In the genomic region with DNA sequence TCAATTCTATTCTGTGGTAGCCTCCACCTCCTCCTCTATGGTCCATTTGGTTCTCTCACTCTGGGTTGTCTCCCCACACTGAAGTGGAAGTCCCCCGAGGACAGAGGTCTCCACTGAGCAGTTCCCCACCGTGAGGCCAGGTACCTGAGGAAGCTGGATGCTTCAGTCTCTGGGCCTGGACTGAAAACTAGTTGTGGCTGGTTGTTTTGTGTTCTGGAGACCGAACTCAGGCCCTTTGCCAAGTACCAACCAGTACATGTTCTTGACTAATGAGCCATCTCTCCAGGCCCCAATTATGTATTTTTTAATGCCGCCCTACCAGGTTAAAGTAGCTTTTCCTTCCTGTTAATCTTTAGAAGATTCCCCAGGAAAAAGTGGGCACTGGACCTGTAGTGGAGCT, we compare ENCODE assay signal across 11 mouse cellular contexts. TPM values are rescaled to one million over a fixed set of nuclear protein-coding genes. Genes with fewer than 3 reads are reported as not detected.
DNase-seq lines count a peak whose midpoint lies in the region; ATAC-seq and TF ChIP-seq lines count a peak whose summit lies in the region.
"Had no signal": no experiment of that assay in that cellular context is flagged by ENCODE, and none has a peak within 500 bp of the region (broad histone marks: within the 10 kb centered on the region; RNA-seq: fewer than 3 reads in every experiment).

No protein-coding gene starts in this region.

- no peak for ATAC-seq in liver, embryonic 12.5 days
- no peak for ATAC-seq in liver, embryonic 11.5 days (replicated peaks; ENCODE audit: low FRiP score)
- no peak for ATAC-seq in embryonic facial prominence, embryonic 14.5 days (ENCODE audit: low read depth)
- no peak for ATAC-seq in liver, embryonic 14.5 days (ENCODE audit: insufficient read depth)

- TF ChIP-seq CTCF in liver, embryonic 14.5 days (IDR thresholded peaks at IDR 0.05; ENCODE audit: low read depth), result no peak

- H3K36me3 ChIP-seq in liver, embryonic 12.5 days, result peaks cover 78% of the 10 kb centered on the region
- no peaks in the 10 kb centered on the region; the same call in 1 of the 2 replicates for H3K36me3 ChIP-seq in liver, embryonic 11.5 days (ENCODE audit: control insufficient read depth, insufficient read depth, low read length)
- no peaks in the 10 kb centered on the region for H3K36me3 ChIP-seq in embryonic facial prominence, embryonic 14.5 days (ENCODE audit: control insufficient read depth, insufficient read depth, low read length)
- H3K36me3 ChIP-seq in liver, embryonic 14.5 days (replicated peaks; ENCODE audit: control insufficient read depth, insufficient read depth, low read depth), result peaks cover 83% of the 10 kb centered on the region

- H3K4me2 ChIP-seq in liver, embryonic 12.5 days, result peak overlapping the region; percentile 70
- no peak overlapping the region for H3K4me2 ChIP-seq in liver, embryonic 11.5 days
- H3K4me2 ChIP-seq in embryonic facial prominence, embryonic 14.5 days (ENCODE audit: low read depth, low read length), result no peak overlapping the region
- peak overlapping the region; percentile 67 for H3K4me2 ChIP-seq in liver, embryonic 14.5 days (ENCODE audit: low read depth)

- TF ChIP-seq EP300 in liver, embryonic 14.5 days (IDR thresholded peaks at IDR 0.05; ENCODE audit: low read depth), result no peak

- no peaks in the 10 kb centered on the region for H3K9me3 ChIP-seq in liver, embryonic 12.5 days (replicated peaks)
- no peaks in the 10 kb centered on the region for H3K9me3 ChIP-seq in liver, embryonic 11.5 days (ENCODE audit: control insufficient read depth, low read length)
- H3K9me3 ChIP-seq in embryonic facial prominence, embryonic 14.5 days (ENCODE audit: control insufficient read depth, low read length), result no peaks in the 10 kb centered on the region
- no peaks in the 10 kb centered on the region for H3K9me3 ChIP-seq in liver, embryonic 14.5 days (ENCODE audit: control insufficient read depth, low read length)

- peaks cover 90% of the 10 kb centered on the region for H3K4me1 ChIP-seq in liver, embryonic 12.5 days
- peaks cover 38% of the 10 kb centered on the region for H3K4me1 ChIP-seq in liver, embryonic 11.5 days (replicated peaks; ENCODE audit: control insufficient read depth, insufficient read depth, low read length)
- H3K4me1 ChIP-seq in embryonic facial prominence, embryonic 14.5 days (ENCODE audit: control insufficient read depth, insufficient read depth, low read length), result peaks cover 9% of the 10 kb centered on the region
- H3K4me1 ChIP-seq in liver, embryonic 14.5 days (replicated peaks; ENCODE audit: control insufficient read depth in 2 of 2, insufficient read depth in 2 of 2, low read length in 1 of 2), result peaks cover 31 to 51% of the 10 kb centered on the region in 2 experiments

- WGBS in liver, embryonic 12.5 days (ENCODE audit: insufficient replicate concordance), result 74% methylated on average over 4 of the region's 4 CpGs
- 86% methylated on average over 4 of the region's 4 CpGs for WGBS in liver, embryonic 11.5 days
- 75% methylated on average over 4 of the region's 4 CpGs for WGBS in embryonic facial prominence, embryonic 14.5 days
- WGBS in liver, embryonic 14.5 days (ENCODE audit: insufficient replicate concordance), result 79% methylated on average over 4 of the region's 4 CpGs

- H3K9ac ChIP-seq in liver, embryonic 12.5 days, result peak overlapping the region; percentile 58
- H3K9ac ChIP-seq in liver, embryonic 11.5 days (ENCODE audit: low read depth, low read length), result no peak overlapping the region
- no peak overlapping the region for H3K9ac ChIP-seq in embryonic facial prominence, embryonic 14.5 days (ENCODE audit: low read depth, low read length)
- H3K9ac ChIP-seq in liver, embryonic 14.5 days (replicated peaks), result no peak overlapping the region

- peak overlapping the region; percentile 67 for H3K27ac ChIP-seq in liver, embryonic 12.5 days
- H3K27ac ChIP-seq in liver, embryonic 11.5 days (ENCODE audit: low read depth, low read length), result no peak overlapping the region
- peak overlapping the region; percentile 30; the same call in 1 of the 2 replicates for H3K27ac ChIP-seq in embryonic facial prominence, embryonic 14.5 days (replicated peaks; ENCODE audit: low read depth, low read length)
- H3K27ac ChIP-seq in liver, embryonic 14.5 days, result no peak overlapping the region

- H3K27me3 ChIP-seq in liver, embryonic 12.5 days (replicated peaks), result no peaks in the 10 kb centered on the region
- H3K27me3 ChIP-seq in liver, embryonic 11.5 days (replicated peaks; ENCODE audit: control insufficient read depth, insufficient read depth, low read length), result no peaks in the 10 kb centered on the region
- no peaks in the 10 kb centered on the region for H3K27me3 ChIP-seq in embryonic facial prominence, embryonic 14.5 days (replicated peaks; ENCODE audit: control insufficient read depth, insufficient read depth, low read length)
- no peaks in the 10 kb centered on the region for H3K27me3 ChIP-seq in liver, embryonic 14.5 days (ENCODE audit: control insufficient read depth, insufficient read depth, low read length)

- H3K4me3 ChIP-seq in liver, embryonic 12.5 days, result peak overlapping the region; percentile 73
- H3K4me3 ChIP-seq in liver, embryonic 11.5 days (ENCODE audit: low read depth, low read length), result no peak overlapping the region
- H3K4me3 ChIP-seq in embryonic facial prominence, embryonic 14.5 days (ENCODE audit: low read depth, low read length), result no peak overlapping the region
- peak overlapping the region in 1 of 2 experiments; percentile 7; a peak in 2 of 4 replicates for H3K4me3 ChIP-seq in liver, embryonic 14.5 days (ENCODE audit: insufficient read depth in 1 of 2, low read depth in 2 of 2, low read length in 2 of 2)

- DNase-seq in liver, embryonic 11.5 days (ENCODE audit: low spot score), result no peak
- DNase-seq in embryonic facial prominence, embryonic 14.5 days (ENCODE audit: low spot score), result no peak
- peak; percentile 31 to 43 for DNase-seq in kidney, adult 8-10 months
- no peak for DNase-seq in liver, embryonic 14.5 days (ENCODE audit: low read depth in 3 of 3, low spot score in 3 of 3)
- no peak for DNase-seq in adipocyte (ENCODE audit: low spot score)
- DNase-seq in gastrocnemius, postnatal 4 days (ENCODE audit: low spot score in 2 of 2), result no peak
- DNase-seq: cerebellum, postnatal 10 days; gastrocnemius, postnatal 10 days; heart, postnatal 10 days had no signal

RNA-seq across cellular contexts. Expression of a gene that starts 5.2 kb away (rescaled TPM):
- polyA plus RNA-seq in liver, embryonic 12.5 days (2016; fragmentation: Nextera tagmentation; extraction: Ambion mirVana), result 26.3 and 27.0 TPM in 2 replicates
- 8.7 and 11.1 TPM in 2 replicates for polyA plus RNA-seq in liver, embryonic 11.5 days (2014; fragmentation: Nextera tagmentation; extraction: Ambion mirVana)
- 1.9 and 2.7 TPM in 2 replicates for polyA plus RNA-seq in embryonic facial prominence, embryonic 14.5 days (2014; fragmentation: Nextera tagmentation; extraction: Ambion mirVana)
- 17.8 and 23.3 TPM in 2 replicates for polyA plus RNA-seq in liver, embryonic 14.5 days (2012; rRNA removed)
- 20.3 and 22.6 TPM in 2 replicates for polyA plus RNA-seq in liver, embryonic 14.5 days (2014; fragmentation: Nextera tagmentation; extraction: Ambion mirVana)
- total RNA-seq in gastrocnemius, postnatal 4 days (2021), result 1 to 10 TPM in 1 of 2 experiments, under 1 TPM in 1; 0.41 to 1.0 TPM

RNA-seq across cellular contexts. Expression of a gene that starts 17.1 kb away (rescaled TPM):
- not detected in 2 replicates for polyA plus RNA-seq in liver, embryonic 12.5 days (2016; fragmentation: Nextera tagmentation; extraction: Ambion mirVana)
- polyA plus RNA-seq in liver, embryonic 11.5 days (2014; fragmentation: Nextera tagmentation; extraction: Ambion mirVana), result not detected in 2 replicates
- polyA plus RNA-seq in embryonic facial prominence, embryonic 14.5 days (2014; fragmentation: Nextera tagmentation; extraction: Ambion mirVana), result 2.5 and 2.8 TPM in 2 replicates
- polyA plus RNA-seq in liver, embryonic 14.5 days (2012; rRNA removed), result 0.11 and 0.18 TPM in 2 replicates
- 0.15 TPM in 1 of 2 replicates, not detected in the other for polyA plus RNA-seq in liver, embryonic 14.5 days (2014; fragmentation: Nextera tagmentation; extraction: Ambion mirVana)
- total RNA-seq in gastrocnemius, postnatal 4 days (2021), result 1 to 10 TPM; 1.2 to 1.6 TPM
- total RNA-seq: liver, adult 2 months had no signal
- polyA plus RNA-seq: liver, adult 2 months had no signal

RNA-seq across cellular contexts. Expression of a gene that starts 23.3 kb away (rescaled TPM):
- 4.3 and 7.4 TPM in 2 replicates for polyA plus RNA-seq in liver, embryonic 12.5 days (2016; fragmentation: Nextera tagmentation; extraction: Ambion mirVana)
- 7.7 and 8.2 TPM in 2 replicates for polyA plus RNA-seq in liver, embryonic 11.5 days (2014; fragmentation: Nextera tagmentation; extraction: Ambion mirVana)
- polyA plus RNA-seq in embryonic facial prominence, embryonic 14.5 days (2014; fragmentation: Nextera tagmentation; extraction: Ambion mirVana), result 321 and 362 TPM in 2 replicates
- polyA plus RNA-seq in liver, embryonic 14.5 days (2012; rRNA removed), result 0.88 and 1.6 TPM in 2 replicates
- 0.96 and 1.2 TPM in 2 replicates for polyA plus RNA-seq in liver, embryonic 14.5 days (2014; fragmentation: Nextera tagmentation; extraction: Ambion mirVana)
- 100 to 1,000 TPM in 1 of 2 experiments, 10 to 100 TPM in 1; 73.6 to 120 TPM for total RNA-seq in gastrocnemius, postnatal 4 days (2021)

RNA-seq across cellular contexts. Expression of a gene that starts 24.3 kb away (rescaled TPM):
- 95.0 and 97.3 TPM in 2 replicates for polyA plus RNA-seq in liver, embryonic 12.5 days (2016; fragmentation: Nextera tagmentation; extraction: Ambion mirVana)
- polyA plus RNA-seq in liver, embryonic 11.5 days (2014; fragmentation: Nextera tagmentation; extraction: Ambion mirVana), result 165 and 168 TPM in 2 replicates
- polyA plus RNA-seq in embryonic facial prominence, embryonic 14.5 days (2014; fragmentation: Nextera tagmentation; extraction: Ambion mirVana), result 94.3 and 94.7 TPM in 2 replicates
- 27.1 and 37.6 TPM in 2 replicates for polyA plus RNA-seq in liver, embryonic 14.5 days (2012; rRNA removed)
- 51.3 and 59.3 TPM in 2 replicates for polyA plus RNA-seq in liver, embryonic 14.5 days (2014; fragmentation: Nextera tagmentation; extraction: Ambion mirVana)
- total RNA-seq in gastrocnemius, postnatal 4 days (2021), result 10 to 100 TPM; 83.7 to 86.2 TPM

RNA-seq across cellular contexts. Expression of a gene that starts 24.9 kb away (rescaled TPM):
- polyA plus RNA-seq in liver, embryonic 12.5 days (2016; fragmentation: Nextera tagmentation; extraction: Ambion mirVana), result 1.2 and 1.3 TPM in 2 replicates
- 2.3 and 2.6 TPM in 2 replicates for polyA plus RNA-seq in liver, embryonic 11.5 days (2014; fragmentation: Nextera tagmentation; extraction: Ambion mirVana)
- 1.1 and 1.7 TPM in 2 replicates for polyA plus RNA-seq in embryonic facial prominence, embryonic 14.5 days (2014; fragmentation: Nextera tagmentation; extraction: Ambion mirVana)
- polyA plus RNA-seq in liver, embryonic 14.5 days (2012; rRNA removed), result 0.13 and 0.73 TPM in 2 replicates
- polyA plus RNA-seq in liver, embryonic 14.5 days (2014; fragmentation: Nextera tagmentation; extraction: Ambion mirVana), result 0.57 and 0.71 TPM in 2 replicates
- total RNA-seq in gastrocnemius, postnatal 4 days (2021), result under 1 TPM; 0.39 to 0.57 TPM

Comparison
In these comparisons a context has a peak if more than half of its experiments do, and no peak if none do; other contexts are left out.
1. H3K27ac ChIP-seq: peak in liver, embryonic 12.5 days (single experiment) and embryonic facial prominence, embryonic 14.5 days (single experiment); none in liver, embryonic 11.5 days (single experiment) and liver, embryonic 14.5 days (single experiment).
2. H3K4me2 ChIP-seq: peak in liver, embryonic 12.5 days (single experiment) and liver, embryonic 14.5 days (single experiment); none in liver, embryonic 11.5 days (single experiment) and embryonic facial prominence, embryonic 14.5 days (single experiment).
3. DNase-seq: peak in kidney, adult 8-10 months (2 of 2); none in liver, embryonic 11.5 days (single experiment), embryonic facial prominence, embryonic 14.5 days (single experiment), liver, embryonic 14.5 days (0 of 3), adipocyte (single experiment) and gastrocnemius, postnatal 4 days (0 of 2).
4. RNA of a gene that starts 23.3 kb away (polyA plus RNA-seq): 321 to 362 TPM in embryonic facial prominence, embryonic 14.5 days; 7.7 to 8.2 TPM in liver, embryonic 11.5 days, 4.3 to 7.4 TPM in liver, embryonic 12.5 days and 0.88 to 1.6 TPM in liver, embryonic 14.5 days; every median in the first group is over 10 times any median in the second.